Mouse (Mus musculus): ENCODE measurements around the gene Gm28729.
A peak's percentile ranks its signal among the peaks of the same experiment; 100 is the strongest.
"Not testable (repeated sequence)": the region's sequence is repeated elsewhere in the genome, so short reads cannot be mapped to it uniquely, and the experiment has no call there.

Gene Gm28729

GRCm38 (mm10) chr9:96524972-96525506, at the start of gene Gm28729:
TSS of gene Gm28729 (minus strand) at chr9:96525264.
- DNase-seq (ENCODE audit: low read depth in 1 of 2, low spot score in 2 of 2): no peak

GRCm38 (mm10) chr9:96573252-96573651, 48.2 kb upstream of the Gm28729 start:
- DNase-seq (ENCODE audit: low read depth in 1 of 2, low spot score in 2 of 2): no peak

- DNase-seq (ENCODE audit: low read depth in 1 of 2, low spot score in 2 of 2): no peak
Observed at GRCm38 (mm10) chr9:96572754-96573153, 47.7 kb upstream of the Gm28729 start.

- DNase-seq (ENCODE audit: low read depth in 1 of 2, low spot score in 2 of 2): no peak
Observed at GRCm38 (mm10) chr9:96566470-96566996, 41.5 kb upstream of the Gm28729 start.

- no peak for DNase-seq (ENCODE audit: low read depth in 1 of 2, low spot score in 2 of 2)
Observed at GRCm38 (mm10) chr9:96563501-96563900, 38.4 kb upstream of the Gm28729 start.

- DNase-seq (ENCODE audit: low read depth in 1 of 2, low spot score in 2 of 2): no peak
Observed at GRCm38 (mm10) chr9:96559148-96559547, 34.1 kb upstream of the Gm28729 start.

- no peak for DNase-seq (ENCODE audit: low read depth in 1 of 2, low spot score in 2 of 2)
Observed at GRCm38 (mm10) chr9:96558594-96558993, 33.5 kb upstream of the Gm28729 start.

- DNase-seq (ENCODE audit: low read depth in 1 of 2, low spot score in 2 of 2): no peak
Observed at GRCm38 (mm10) chr9:96554095-96554494, 29.0 kb upstream of the Gm28729 start.

- DNase-seq (ENCODE audit: low read depth in 1 of 2, low spot score in 2 of 2): no peak
Observed at GRCm38 (mm10) chr9:96545410-96545809, 20.3 kb upstream of the Gm28729 start.

GRCm38 (mm10) chr9:96543643-96544640, 18.9 kb upstream of the Gm28729 start:
- peak; percentile 22 to 42 for DNase-seq (ENCODE audit: low read depth in 1 of 2, low spot score in 2 of 2)

GRCm38 (mm10) chr9:96538916-96539315, 13.9 kb upstream of the Gm28729 start:
- DNase-seq (ENCODE audit: low read depth in 1 of 2, low spot score in 2 of 2): no peak

- no peak for DNase-seq (ENCODE audit: low read depth in 1 of 2, low spot score in 2 of 2)
Observed at GRCm38 (mm10) chr9:96537615-96537919, 12.5 kb upstream of the Gm28729 start.

GRCm38 (mm10) chr9:96536895-96537614, 12.0 kb upstream of the Gm28729 start:
- no peak for DNase-seq (ENCODE audit: low read depth in 1 of 2, low spot score in 2 of 2)

GRCm38 (mm10) chr9:96536093-96536492, 11.0 kb upstream of the Gm28729 start:
- DNase-seq (ENCODE audit: low read depth in 1 of 2, low spot score in 2 of 2): not testable (repeated sequence)

GRCm38 (mm10) chr9:96535431-96535830, 10.4 kb upstream of the Gm28729 start:
- DNase-seq (ENCODE audit: low read depth in 1 of 2, low spot score in 2 of 2): no peak

GRCm38 (mm10) chr9:96534256-96534655, 9.2 kb upstream of the Gm28729 start:
- DNase-seq (ENCODE audit: low read depth in 1 of 2, low spot score in 2 of 2): no peak

- no peak for DNase-seq (ENCODE audit: low read depth in 1 of 2, low spot score in 2 of 2)
Observed at GRCm38 (mm10) chr9:96533476-96533875, 8.4 kb upstream of the Gm28729 start.

- no peak for DNase-seq (ENCODE audit: low read depth in 1 of 2, low spot score in 2 of 2)
Observed at GRCm38 (mm10) chr9:96532531-96532930, 7.5 kb upstream of the Gm28729 start.

GRCm38 (mm10) chr9:96530674-96531081, 5.6 kb upstream of the Gm28729 start:
- no peak for DNase-seq (ENCODE audit: low read depth in 1 of 2, low spot score in 2 of 2)

- DNase-seq (ENCODE audit: low read depth in 1 of 2, low spot score in 2 of 2): no peak
Observed at GRCm38 (mm10) chr9:96529961-96530673, 5.1 kb upstream of the Gm28729 start.

GRCm38 (mm10) chr9:96526011-96526410, 947 bp upstream of the Gm28729 start:
- no peak for DNase-seq (ENCODE audit: low read depth in 1 of 2, low spot score in 2 of 2)

Measured in monocyte, adult 2 months (primary cell).